21 mouse cellular contexts compared by ENCODE assay signal in genomic region chrX:106198904-106199303, GRCm38 (mm10). TPM values are rescaled to one million over a fixed set of nuclear protein-coding genes. Genes with fewer than 3 reads are reported as not detected.
DNase-seq lines count a peak whose midpoint lies in the region; ATAC-seq and TF ChIP-seq lines count a peak whose summit lies in the region.
"Had no signal": no experiment of that assay in that cellular context is flagged by ENCODE, and none has a peak within 500 bp of the region (broad histone marks: within the 10 kb centered on the region; RNA-seq: fewer than 3 reads in every experiment).

No protein-coding gene starts in this region.

- DNase-seq in kidney, postnatal 0 days (ENCODE audit: low spot score): no peak
- no peak for DNase-seq in kidney, postnatal 36 days
- DNase-seq in midbrain, postnatal 0 days (ENCODE audit: low spot score): no peak
- DNase-seq in adipocyte (ENCODE audit: low spot score): peak; percentile 23
- DNase-seq in stomach, postnatal 0 days (ENCODE audit: low spot score): no peak
- DNase-seq in left cerebral cortex, adult 8-10 months (ENCODE audit: low spot score in 2 of 2): no peak
- DNase-seq: adrenal gland, postnatal 14 days; cerebellum, postnatal 10 days; heart, postnatal 4 days; kidney, postnatal 14 days; right cerebral cortex, adult 18-20 months; thymus, adult 18-20 months had no signal

- ATAC-seq in kidney, postnatal 0 days (replicated peaks; ENCODE audit: low FRiP score, low read depth): no peak
- no peak for ATAC-seq in midbrain, postnatal 0 days (ENCODE audit: low FRiP score)
- no peak for ATAC-seq in midbrain, embryonic 13.5 days
- no peak for ATAC-seq in stomach, postnatal 0 days (ENCODE audit: low FRiP score, low TSS enrichment)
- ATAC-seq: intestine, embryonic 16.5 days had no signal

- no peak overlapping the region for H3K9ac ChIP-seq in kidney, postnatal 0 days (ENCODE audit: low read depth, low read length)
- no peak overlapping the region for H3K9ac ChIP-seq in midbrain, postnatal 0 days (replicated peaks; ENCODE audit: low read length, poor library complexity, severe bottlenecking)
- no peak overlapping the region for H3K9ac ChIP-seq in midbrain, embryonic 13.5 days (replicated peaks)
- no peak overlapping the region for H3K9ac ChIP-seq in stomach, postnatal 0 days (ENCODE audit: low read length)
- H3K9ac ChIP-seq: embryonic facial prominence, embryonic 12.5 days; limb, embryonic 12.5 days; midbrain, embryonic 12.5 days; neural tube, embryonic 12.5 days had no signal

- H3K27me3 ChIP-seq in kidney, postnatal 0 days (ENCODE audit: insufficient read depth, low read length): no peaks in the 10 kb centered on the region
- H3K27me3 ChIP-seq in midbrain, postnatal 0 days (ENCODE audit: insufficient read depth, low read length): no peaks in the 10 kb centered on the region
- no peaks in the 10 kb centered on the region for H3K27me3 ChIP-seq in midbrain, embryonic 13.5 days
- H3K27me3 ChIP-seq in stomach, postnatal 0 days (ENCODE audit: control insufficient read depth, insufficient read depth, low read length): no peaks in the 10 kb centered on the region
- H3K27me3 ChIP-seq: embryonic facial prominence, embryonic 12.5 days; limb, embryonic 12.5 days; midbrain, embryonic 12.5 days; neural tube, embryonic 12.5 days had no signal

- H3K27ac ChIP-seq in kidney, postnatal 0 days: no peak overlapping the region
- no peak overlapping the region for H3K27ac ChIP-seq in midbrain, postnatal 0 days (ENCODE audit: low read depth, low read length)
- H3K27ac ChIP-seq in midbrain, embryonic 13.5 days: no peak overlapping the region
- H3K27ac ChIP-seq in stomach, postnatal 0 days (replicated peaks): no peak overlapping the region
- H3K27ac ChIP-seq: embryonic facial prominence, embryonic 12.5 days; limb, embryonic 12.5 days; midbrain, embryonic 12.5 days; neural tube, embryonic 12.5 days had no signal

- WGBS in kidney, postnatal 0 days: 86% methylated on average over 5 of the region's 5 CpGs
- WGBS in midbrain, postnatal 0 days: 80% methylated on average over 5 of the region's 5 CpGs
- 84% methylated on average over 5 of the region's 5 CpGs for WGBS in midbrain, embryonic 13.5 days
- WGBS in stomach, postnatal 0 days: 78% methylated on average over 5 of the region's 5 CpGs

- no peak for TF ChIP-seq EP300 in stomach, postnatal 0 days (optimal IDR thresholded peaks at IDR 0.05)

- H3K9me3 ChIP-seq in kidney, postnatal 0 days (replicated peaks; ENCODE audit: low read length): no peaks in the 10 kb centered on the region
- H3K9me3 ChIP-seq in midbrain, postnatal 0 days (ENCODE audit: low read length): no peaks in the 10 kb centered on the region
- no peaks in the 10 kb centered on the region for H3K9me3 ChIP-seq in midbrain, embryonic 13.5 days
- no peaks in the 10 kb centered on the region for H3K9me3 ChIP-seq in stomach, postnatal 0 days (ENCODE audit: control insufficient read depth, low read length)
- H3K9me3 ChIP-seq: embryonic facial prominence, embryonic 12.5 days; limb, embryonic 12.5 days; midbrain, embryonic 12.5 days; neural tube, embryonic 12.5 days had no signal

- H3K36me3 ChIP-seq in kidney, postnatal 0 days (ENCODE audit: insufficient read depth, low read length): peaks cover 37% of the 10 kb centered on the region
- H3K36me3 ChIP-seq in midbrain, postnatal 0 days (ENCODE audit: insufficient read depth, low read length): peaks cover 12% of the 10 kb centered on the region
- H3K36me3 ChIP-seq in midbrain, embryonic 13.5 days: peaks cover 52% of the 10 kb centered on the region
- no peaks in the 10 kb centered on the region for H3K36me3 ChIP-seq in stomach, postnatal 0 days (ENCODE audit: control insufficient read depth, insufficient read depth, low read length)

- H3K4me2 ChIP-seq in kidney, postnatal 0 days (ENCODE audit: low read length): no peak overlapping the region
- no peak overlapping the region for H3K4me2 ChIP-seq in midbrain, postnatal 0 days (ENCODE audit: low read depth, low read length, poor library complexity, severe bottlenecking)
- H3K4me2 ChIP-seq in midbrain, embryonic 13.5 days (replicated peaks): no peak overlapping the region
- H3K4me2 ChIP-seq in stomach, postnatal 0 days (replicated peaks; ENCODE audit: low read depth): no peak overlapping the region
- H3K4me2 ChIP-seq: embryonic facial prominence, embryonic 12.5 days; heart, embryonic 11.5 days; limb, embryonic 12.5 days; midbrain, embryonic 12.5 days; neural tube, embryonic 12.5 days had no signal

- peak; percentile 42; the same call in 1 of the 2 replicates for TF ChIP-seq CTCF in kidney, postnatal 0 days (IDR thresholded peaks at IDR 0.05; ENCODE audit: low read depth)
- peak; percentile 51 for TF ChIP-seq CTCF in midbrain, postnatal 0 days (IDR thresholded peaks at IDR 0.05)
- peak; percentile 54 for TF ChIP-seq CTCF in stomach, postnatal 0 days (IDR thresholded peaks at IDR 0.05; ENCODE audit: low read depth)

- no peaks in the 10 kb centered on the region for H3K4me1 ChIP-seq in kidney, postnatal 0 days (replicated peaks; ENCODE audit: insufficient read depth, low read length)
- H3K4me1 ChIP-seq in midbrain, postnatal 0 days (ENCODE audit: insufficient read depth, low read length): no peaks in the 10 kb centered on the region
- H3K4me1 ChIP-seq in midbrain, embryonic 13.5 days (replicated peaks): no peaks in the 10 kb centered on the region
- no peaks in the 10 kb centered on the region for H3K4me1 ChIP-seq in stomach, postnatal 0 days (replicated peaks; ENCODE audit: control insufficient read depth, insufficient read depth)
- H3K4me1 ChIP-seq: embryonic facial prominence, embryonic 12.5 days; limb, embryonic 12.5 days; midbrain, embryonic 12.5 days; neural tube, embryonic 12.5 days had no signal

- no peak overlapping the region for H3K4me3 ChIP-seq in kidney, postnatal 0 days (replicated peaks; ENCODE audit: low read depth, low read length)
- H3K4me3 ChIP-seq in midbrain, postnatal 0 days (ENCODE audit: low read depth, low read length): no peak overlapping the region
- no peak overlapping the region for H3K4me3 ChIP-seq in midbrain, embryonic 13.5 days (replicated peaks)
- H3K4me3 ChIP-seq in stomach, postnatal 0 days (ENCODE audit: low read depth, low read length): no peak overlapping the region
- H3K4me3 ChIP-seq: embryonic facial prominence, embryonic 12.5 days; limb, embryonic 12.5 days; midbrain, embryonic 12.5 days; neural tube, embryonic 12.5 days had no signal

RNA-seq across cellular contexts. Expression of gene Pgk1, which starts 12.0 kb away (rescaled TPM):
- polyA plus RNA-seq in kidney, postnatal 0 days (2015; fragmentation: Nextera tagmentation; extraction: Ambion mirVana): 280 and 296 TPM in 2 replicates
- total RNA-seq in midbrain, postnatal 0 days (2014; rRNA removed): 201 and 259 TPM in 2 replicates
- 253 and 272 TPM in 2 replicates for polyA plus RNA-seq in midbrain, postnatal 0 days (2015; fragmentation: Nextera tagmentation; extraction: Ambion mirVana)
- polyA plus RNA-seq in midbrain, embryonic 13.5 days (2015; fragmentation: Nextera tagmentation; extraction: Ambion mirVana): 263 and 273 TPM in 2 replicates
- polyA plus RNA-seq in stomach, postnatal 0 days (2015; fragmentation: Nextera tagmentation; extraction: Ambion mirVana): 143 and 166 TPM in 2 replicates
- 100 to 1,000 TPM; 451 to 500 (median 488) TPM for total RNA-seq in left cerebral cortex, adult 8-10 months (2022)

RNA-seq across cellular contexts. Expression of gene Taf9b, which starts 22.1 kb away (rescaled TPM):
- polyA plus RNA-seq in kidney, postnatal 0 days (2015; fragmentation: Nextera tagmentation; extraction: Ambion mirVana): 11.6 and 12.1 TPM in 2 replicates
- total RNA-seq in midbrain, postnatal 0 days (2014; rRNA removed): 17.5 and 23.2 TPM in 2 replicates
- 23.1 and 24.5 TPM in 2 replicates for polyA plus RNA-seq in midbrain, postnatal 0 days (2015; fragmentation: Nextera tagmentation; extraction: Ambion mirVana)
- polyA plus RNA-seq in midbrain, embryonic 13.5 days (2015; fragmentation: Nextera tagmentation; extraction: Ambion mirVana): 12.1 and 14.3 TPM in 2 replicates
- polyA plus RNA-seq in stomach, postnatal 0 days (2015; fragmentation: Nextera tagmentation; extraction: Ambion mirVana): 9.5 and 10.2 TPM in 2 replicates
- 10 to 100 TPM; 24.4 to 27.2 (median 26.2) TPM for total RNA-seq in left cerebral cortex, adult 8-10 months (2022)

RNA-seq across cellular contexts. Expression of gene Tlr13, which starts 55.9 kb away (rescaled TPM):
- 0.59 and 0.62 TPM in 2 replicates for polyA plus RNA-seq in kidney, postnatal 0 days (2015; fragmentation: Nextera tagmentation; extraction: Ambion mirVana)
- 0.71 and 1.0 TPM in 2 replicates for total RNA-seq in midbrain, postnatal 0 days (2014; rRNA removed)
- 0.33 and 0.35 TPM in 2 replicates for polyA plus RNA-seq in midbrain, postnatal 0 days (2015; fragmentation: Nextera tagmentation; extraction: Ambion mirVana)
- polyA plus RNA-seq in midbrain, embryonic 13.5 days (2015; fragmentation: Nextera tagmentation; extraction: Ambion mirVana): 0.17 and 0.21 TPM in 2 replicates
- polyA plus RNA-seq in stomach, postnatal 0 days (2015; fragmentation: Nextera tagmentation; extraction: Ambion mirVana): 0.54 and 0.78 TPM in 2 replicates
- 1 to 10 TPM; 1.4 to 3.7 (median 2.6) TPM for total RNA-seq in left cerebral cortex, adult 8-10 months (2022)

RNA-seq across cellular contexts. Expression of gene Fnd3c2, which starts 56.3 kb away (rescaled TPM):
- polyA plus RNA-seq in kidney, postnatal 0 days (2015; fragmentation: Nextera tagmentation; extraction: Ambion mirVana): not detected in 2 replicates
- total RNA-seq in midbrain, postnatal 0 days (2014; rRNA removed): not detected in 2 replicates
- polyA plus RNA-seq in midbrain, postnatal 0 days (2015; fragmentation: Nextera tagmentation; extraction: Ambion mirVana): not detected in 2 replicates
- not detected in 2 replicates for polyA plus RNA-seq in midbrain, embryonic 13.5 days (2015; fragmentation: Nextera tagmentation; extraction: Ambion mirVana)
- polyA plus RNA-seq in stomach, postnatal 0 days (2015; fragmentation: Nextera tagmentation; extraction: Ambion mirVana): not detected in 2 replicates
- total RNA-seq in left cerebral cortex, adult 8-10 months (2022): not detected
- total RNA-seq: adrenal gland, postnatal 14 days; heart, postnatal 4 days; layer of hippocampus, postnatal 14 days had no signal
- polyA plus RNA-seq: embryonic facial prominence, embryonic 12.5 days; heart, embryonic 11.5 days; intestine, embryonic 16.5 days; limb, embryonic 12.5 days; midbrain, embryonic 12.5 days; neural tube, embryonic 12.5 days; spleen, adult 2 months had no signal
